Mouse (Mus musculus) kidney, adult 2 months (tissue): ENCODE measurements around the gene Olfr420.

Experiments
- CTCF ChIP-seq: fragments of 200-500 bp; conservative IDR thresholded peaks from 2 replicates; pipeline ENCODE4 v1.5.1; 2011; ENCODE audit warnings: low read depth, mild to moderate bottlenecking, control low read depth, low read length, moderate library complexity, mixed read lengths; ENCODE audit not compliant: insufficient read depth, insufficient read length
- POLR2A ChIP-seq: fragments of 200-500 bp; IDR thresholded peaks from one replicate; pipeline ENCODE4 v1.6.1; 2011; ENCODE audit warnings: low read depth, low read length, control low read depth

DNA sequence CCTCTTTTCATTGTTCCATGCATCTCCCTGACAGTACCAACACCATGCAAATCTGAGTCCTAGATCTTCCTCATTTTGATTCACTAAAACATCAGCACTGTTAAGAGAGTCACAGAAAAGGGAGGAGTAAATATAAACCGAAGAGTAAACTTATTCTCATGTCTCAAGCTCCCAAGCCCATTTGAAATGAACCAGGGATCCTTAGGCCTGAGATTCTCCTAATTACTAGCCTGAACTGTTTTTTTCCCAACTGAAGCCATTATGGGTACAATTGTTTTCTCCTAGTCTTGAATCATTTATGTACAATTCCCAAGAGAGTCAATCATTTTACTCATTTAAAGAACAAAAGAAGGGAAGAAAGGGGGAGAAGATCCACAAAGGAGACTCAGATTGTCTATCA, at the start of gene Olfr420:
- TF ChIP-seq CTCF, result no peak
- no peak for TF ChIP-seq POLR2A
